Mouse (Mus musculus): ENCODE results near the gene Agap1.

- no peak for TF ChIP-seq CTCF (IDR thresholded peaks at IDR 0.05)
- no peak for TF ChIP-seq EP300 (IDR thresholded peaks at IDR 0.05)
These were observed 327.3 kb downstream of the Agap1 start for GRCm38 (mm10) chr1:89781861-89782260.
